Mouse (Mus musculus) liver, adult 2 months (tissue): ENCODE measurements around the gene H2al2a.

Experiments
- CTCF ChIP-seq: fragments of 200-500 bp; IDR thresholded peaks from 2 replicates; pipeline ENCODE4 v1.5.1; 2011; ENCODE audit warnings: low read depth, low read length, control low read depth
- POLR2A ChIP-seq: fragments of 200-500 bp; IDR thresholded peaks from 2 replicates; pipeline ENCODE4 v1.6.1; 2011; ENCODE audit warnings: low read length, control low read depth; ENCODE audit not compliant: insufficient read depth; ENCODE audit errors: extremely low read depth

DNA sequence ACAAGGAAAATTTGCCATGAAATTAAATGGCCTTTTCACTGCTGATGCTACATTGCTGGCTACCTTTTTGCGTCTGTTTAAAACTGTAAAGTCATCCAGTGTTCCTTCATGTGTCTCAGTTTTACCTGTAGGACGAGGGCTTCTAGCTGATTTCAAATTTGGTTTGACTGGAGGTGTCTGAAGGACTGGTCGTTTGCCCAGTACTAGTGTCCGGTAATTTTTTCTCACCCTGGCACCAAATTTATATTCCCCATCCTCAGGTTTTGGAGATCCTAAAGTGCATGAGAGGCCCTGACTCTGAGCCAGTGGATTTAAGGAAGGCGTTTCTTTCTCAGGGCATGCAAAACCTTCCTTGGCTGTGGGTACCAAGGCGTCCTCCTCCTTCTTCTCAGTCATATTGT is 49.0 kb upstream of the H2al2a start:
- TF ChIP-seq POLR2A (no peak), CTCF (no peak)
